Mouse (Mus musculus): Measurements from ENCODE around the gene Itgb1.

Itgb1 gene

GRCm38 (mm10) chr8:128684609-128685506 is 596 bp upstream of the Itgb1 start:
- peak; percentile 11 to 13 for DNase-seq

- DNase-seq = no peak
These were observed 1.1 kb downstream of the Itgb1 start for GRCm38 (mm10) chr8:128686429-128686990.

- no peak for DNase-seq
These were observed 3.2 kb downstream of the Itgb1 start for GRCm38 (mm10) chr8:128688679-128689078.

GRCm38 (mm10) chr8:128690056-128690455 is 4.6 kb downstream of the Itgb1 start:
- DNase-seq = no peak

GRCm38 (mm10) chr8:128696701-128697397 is 11.4 kb downstream of the Itgb1 start:
- DNase-seq = no peak

GRCm38 (mm10) chr8:128697945-128698344 is 12.5 kb downstream of the Itgb1 start:
- no peak for DNase-seq

GRCm38 (mm10) chr8:128704376-128704775 is 18.9 kb downstream of the Itgb1 start:
- no peak for DNase-seq

GRCm38 (mm10) chr8:128704836-128705235 is 19.4 kb downstream of the Itgb1 start:
- DNase-seq = no peak

GRCm38 (mm10) chr8:128709261-128709660 is 23.8 kb downstream of the Itgb1 start:
- peak; percentile 91 to 92 for DNase-seq

- DNase-seq = no peak
These were observed 30.7 kb downstream of the Itgb1 start for GRCm38 (mm10) chr8:128716184-128716583.

GRCm38 (mm10) chr8:128724819-128725218 is 39.4 kb downstream of the Itgb1 start:
- DNase-seq = peak; percentile 31 to 51

- no peak for DNase-seq
These were observed 41.8 kb downstream of the Itgb1 start for GRCm38 (mm10) chr8:128727213-128727612.

- DNase-seq = peak in 1 of 2 experiments; percentile 3
These were observed 46.8 kb downstream of the Itgb1 start for GRCm38 (mm10) chr8:128732254-128732653.

GRCm38 (mm10) chr8:128734118-128734517 is 48.7 kb downstream of the Itgb1 start:
- DNase-seq = no peak

- no peak for DNase-seq
These were observed 50.2 kb downstream of the Itgb1 start for GRCm38 (mm10) chr8:128735692-128736091.
